Mouse (Mus musculus) T-cell, adult 66 days (primary cell): ENCODE results near the gene Syt2. TPM values are rescaled to one million over a fixed set of nuclear protein-coding genes. Genes with fewer than 3 reads are reported as not detected.

Experiments
- total RNA-seq, 2 experiments: library from RNA; stranded (reverse); gene quantifications; 3 replicates in 1 of 2; 4 replicates in 1 of 2; pipeline ENCODE4 v1.2.4; 2023

Gene Syt2
- not detected for total RNA-seq

GRCm38 (mm10) chr1:134646261-134646962 is at the start of gene Syt2:
Syt2 (plus strand) TSS chr1:134646677.

Other genes starting within 250 kb of the Syt2 start
- gene Cyb5r1, start 241.1 kb upstream of the Syt2 start, total RNA-seq: 10 to 100 TPM; 12.5 to 14.6 TPM
- gene Adipor1, start 231.3 kb upstream of the Syt2 start, total RNA-seq: 10 to 100 TPM; 72.0 to 74.4 TPM
- 10 to 100 TPM; 38.6 to 43.2 TPM for gene Klhl12, start 191.1 kb upstream of the Syt2 start, total RNA-seq
- gene Rabif, start 152.0 kb upstream of the Syt2 start, total RNA-seq: 10 to 100 TPM; 29.0 to 32.3 TPM
- gene Mgat4e, start 97.0 kb upstream of the Syt2 start, total RNA-seq: not detected
- gene Kdm5b, start 86.5 kb upstream of the Syt2 start, total RNA-seq: 10 to 100 TPM; 63.5 to 66.2 TPM